Mouse (Mus musculus) liver, postnatal 0 days (tissue): Measurements from ENCODE around the gene Spon1.

Experiments used
- CTCF ChIP-seq: sonication (generic); IDR thresholded peaks from 2 replicates; pipeline ENCODE4 v1.5.1; 2016; ENCODE audit warnings: antibody characterized with exemption, low read depth
- EP300 ChIP-seq: IDR thresholded peaks from 2 replicates; pipeline ENCODE4 v1.6.1; 2016; ENCODE audit warnings: antibody characterized with exemption, low read depth, mild to moderate bottlenecking

DNA sequence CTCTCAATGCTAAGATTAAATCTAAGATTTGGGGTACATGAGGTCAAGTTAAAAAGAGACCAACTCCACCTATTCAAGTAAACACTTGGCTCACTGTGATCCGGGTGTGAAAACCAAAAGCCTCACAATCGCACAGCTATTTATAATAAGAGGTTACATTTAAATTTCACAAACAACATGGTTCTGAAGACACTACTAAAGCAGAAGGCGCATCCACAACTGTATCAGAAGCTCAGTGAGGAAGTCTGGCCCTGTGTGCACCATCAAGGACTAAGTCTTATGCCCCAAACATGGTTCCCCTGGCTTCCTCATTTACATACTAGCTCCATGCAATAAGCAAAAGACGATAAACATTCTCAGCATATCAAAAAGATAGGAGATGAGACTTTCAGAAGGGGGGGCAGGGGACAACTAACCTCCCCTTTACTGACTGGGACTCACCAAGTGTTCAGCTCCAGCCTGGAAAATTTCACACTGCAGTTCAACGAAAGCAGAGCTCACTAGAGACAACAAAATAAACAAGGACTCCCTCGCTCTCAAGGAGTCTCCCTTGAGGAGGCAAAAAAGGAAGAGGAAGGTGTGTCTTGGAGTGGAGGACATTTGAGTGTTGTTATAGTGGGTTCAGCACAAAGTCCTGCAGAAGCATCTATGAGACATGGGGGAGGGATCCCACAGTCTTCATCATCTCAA lies 320.4 kb downstream of the Spon1 start:
- TF ChIP-seq EP300 (no peak), CTCF (no peak)
